ENCODE assay signal across 19 mouse cellular contexts in the genomic region with DNA sequence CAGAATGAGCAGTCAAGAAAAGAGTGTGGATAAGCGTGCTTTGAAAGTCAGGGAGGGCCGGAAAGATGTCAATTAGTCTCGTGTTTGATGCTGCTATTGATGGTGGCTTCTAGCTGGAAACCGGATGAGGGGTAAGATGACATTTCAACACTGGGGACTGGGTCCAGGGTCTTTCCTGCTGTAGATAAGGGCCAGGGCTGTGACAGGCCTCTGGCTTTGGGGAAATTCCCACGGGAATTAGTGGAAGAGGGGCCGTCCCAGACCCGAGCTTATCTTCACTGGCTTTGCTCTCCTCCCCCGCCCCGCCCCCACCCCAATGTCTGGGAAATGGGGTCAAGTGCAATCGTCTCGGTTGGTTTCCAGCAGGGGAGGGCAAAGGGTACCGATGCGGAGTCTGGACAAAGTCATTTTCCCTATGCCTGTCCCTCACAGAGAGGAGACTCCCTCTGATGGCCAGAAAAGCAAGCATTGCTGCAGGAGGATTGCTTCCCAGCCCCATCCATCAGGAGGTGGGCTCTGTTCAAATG. TPM values are rescaled to one million over a fixed set of nuclear protein-coding genes. Genes with fewer than 3 reads are reported as not detected.
DNase-seq lines count a peak whose midpoint lies in the region; ATAC-seq and TF ChIP-seq lines count a peak whose summit lies in the region.
"Had no signal": no experiment of that assay in that cellular context is flagged by ENCODE, and none has a peak within 500 bp of the region (broad histone marks: within the 10 kb centered on the region; RNA-seq: fewer than 3 reads in every experiment).

No protein-coding gene starts in this region.

- no peak for TF ChIP-seq POLR2A in liver, adult 2 months (IDR thresholded peaks at IDR 0.05; ENCODE audit: extremely low read depth, insufficient read depth, low read length)

- ATAC-seq in heart, embryonic 16.5 days (replicated peaks; ENCODE audit: extremely low read depth, insufficient read depth, low FRiP score), result peak; percentile 41; the same call in 1 of the 2 replicates
- ATAC-seq in liver, postnatal 0 days, result no peak
- ATAC-seq: hindbrain, postnatal 0 days; intestine, postnatal 0 days; midbrain, embryonic 15.5 days had no signal

- no peak overlapping the region for H3K4me3 ChIP-seq in heart, embryonic 16.5 days (ENCODE audit: low read length)
- H3K4me3 ChIP-seq in liver, adult 2 months (ENCODE audit: insufficient read depth, low read depth, low read length), result no peak overlapping the region
- no peak overlapping the region for H3K4me3 ChIP-seq in liver, postnatal 0 days (ENCODE audit: low read depth, low read length)
- H3K4me3 ChIP-seq: embryonic facial prominence, embryonic 15.5 days; gastrocnemius, adult 2 months; liver, embryonic 13.5 days; midbrain, embryonic 15.5 days had no signal

- no peaks in the 10 kb centered on the region for H3K36me3 ChIP-seq in heart, embryonic 16.5 days (ENCODE audit: control insufficient read depth, insufficient read depth)
- H3K36me3 ChIP-seq in liver, adult 2 months (ENCODE audit: control insufficient read depth, insufficient read depth, low read length), result no peaks in the 10 kb centered on the region
- no peaks in the 10 kb centered on the region for H3K36me3 ChIP-seq in liver, postnatal 0 days (replicated peaks; ENCODE audit: insufficient read depth, low read length)
- H3K36me3 ChIP-seq: embryonic facial prominence, embryonic 15.5 days; liver, embryonic 13.5 days; midbrain, embryonic 15.5 days had no signal

- H3K9me3 ChIP-seq in heart, embryonic 16.5 days (replicated peaks; ENCODE audit: control insufficient read depth, low read length), result no peaks in the 10 kb centered on the region
- H3K9me3 ChIP-seq in liver, postnatal 0 days (ENCODE audit: low read length), result no peaks in the 10 kb centered on the region
- H3K9me3 ChIP-seq: embryonic facial prominence, embryonic 15.5 days; liver, embryonic 13.5 days; midbrain, embryonic 15.5 days had no signal

- H3K27ac ChIP-seq in heart, embryonic 16.5 days (ENCODE audit: low read length), result no peak overlapping the region
- H3K27ac ChIP-seq in liver, adult 2 months (replicated peaks; ENCODE audit: insufficient read depth, low read depth, low read length), result no peak overlapping the region
- H3K27ac ChIP-seq in liver, postnatal 0 days (ENCODE audit: low read depth), result no peak overlapping the region
- H3K27ac ChIP-seq: embryonic facial prominence, embryonic 15.5 days; gastrocnemius, adult 2 months; hindbrain, postnatal 0 days; liver, embryonic 13.5 days; macrophage; midbrain, embryonic 15.5 days had no signal

- H3K79me2 ChIP-seq in liver, adult 2 months (ENCODE audit: control insufficient read depth, insufficient read depth, low read length), result no peaks in the 10 kb centered on the region

- no peak for TF ChIP-seq EP300 in liver, postnatal 0 days (IDR thresholded peaks at IDR 0.05; ENCODE audit: low read depth)

- intact Hi-C loops in heart, postnatal 10 days (cut with DNase I), result no loop called here

- DNase-seq in heart, postnatal 10 days, result no peak
- peak; percentile 17 for DNase-seq in liver, adult 2 months (ENCODE audit: extremely low read depth, low read depth, low spot score)
- no peak for DNase-seq in liver, postnatal 0 days
- DNase-seq in kidney, postnatal 10 days, result peak; percentile 63
- peak; percentile 65 for DNase-seq in retina, postnatal 1 day
- no peak for DNase-seq in cerebellum, adult 11 months
- DNase-seq: adrenal gland, adult 2 months; cerebellum, adult 8-10 months; gastrocnemius, adult 2 months; liver, embryonic 13.5 days; right cerebral cortex, postnatal 4 days; thymus, adult 2 months had no signal

- H3K4me1 ChIP-seq in heart, embryonic 16.5 days (ENCODE audit: control insufficient read depth, insufficient read depth, low read length), result peaks cover 16% of the 10 kb centered on the region
- peaks cover 3% of the 10 kb centered on the region; the same call in 1 of the 2 replicates for H3K4me1 ChIP-seq in liver, adult 2 months (ENCODE audit: control insufficient read depth, insufficient read depth, low read length)
- H3K4me1 ChIP-seq in liver, postnatal 0 days (ENCODE audit: insufficient read depth), result peaks cover 9% of the 10 kb centered on the region; the same call in 1 of the 2 replicates

- peaks cover 56% of the 10 kb centered on the region for H3K27me3 ChIP-seq in heart, embryonic 16.5 days (ENCODE audit: control insufficient read depth, insufficient read depth, low read length)
- H3K27me3 ChIP-seq in liver, adult 2 months (ENCODE audit: control insufficient read depth, insufficient read depth, low read length), result no peaks in the 10 kb centered on the region
- peaks cover 32% of the 10 kb centered on the region for H3K27me3 ChIP-seq in liver, postnatal 0 days (ENCODE audit: insufficient read depth, low read length)

- H3K4me2 ChIP-seq in heart, embryonic 16.5 days (ENCODE audit: low read depth, low read length), result no peak overlapping the region
- no peak overlapping the region for H3K4me2 ChIP-seq in liver, postnatal 0 days (ENCODE audit: low read depth, low read length)
- H3K4me2 ChIP-seq: embryonic facial prominence, embryonic 15.5 days; liver, embryonic 13.5 days; midbrain, embryonic 15.5 days had no signal

- no peak for TF ChIP-seq CTCF in liver, adult 2 months (IDR thresholded peaks at IDR 0.05; ENCODE audit: low read depth, low read length)
- TF ChIP-seq CTCF in liver, postnatal 0 days (IDR thresholded peaks at IDR 0.05; ENCODE audit: low read depth), result no peak

- WGBS in heart, embryonic 16.5 days, result 18% methylated on average over 13 of the region's 13 CpGs
- 19% methylated on average over 13 of the region's 13 CpGs for WGBS in liver, adult 2 months
- WGBS in liver, postnatal 0 days (ENCODE audit: insufficient replicate concordance), result 27% methylated on average over 13 of the region's 13 CpGs

- H3K9ac ChIP-seq in heart, embryonic 16.5 days (ENCODE audit: low read length), result no peak overlapping the region
- H3K9ac ChIP-seq in liver, adult 2 months (ENCODE audit: low read depth, low read length), result no peak overlapping the region
- H3K9ac ChIP-seq in liver, postnatal 0 days (replicated peaks), result no peak overlapping the region
- H3K9ac ChIP-seq: embryonic facial prominence, embryonic 15.5 days; liver, embryonic 13.5 days; midbrain, embryonic 15.5 days had no signal

RNA-seq across cellular contexts. Expression of a gene that starts 7.2 kb away (rescaled TPM):
- polyA plus RNA-seq in heart, embryonic 16.5 days (2015; fragmentation: Nextera tagmentation; extraction: Ambion mirVana), result 4.3 and 5.3 TPM in 2 replicates
- 1 to 10 TPM; 2.7 to 4.4 TPM for total RNA-seq in heart, postnatal 10 days (2021)
- total RNA-seq in liver, adult 2 months (2014; rRNA removed), result 1.0 and 3.0 TPM in 2 replicates
- 4.9 and 6.9 TPM in 2 replicates for polyA plus RNA-seq in liver, adult 2 months (2012; rRNA removed)
- polyA plus RNA-seq in liver, postnatal 0 days (2015; fragmentation: Nextera tagmentation; extraction: Ambion mirVana), result 1.3 and 1.7 TPM in 2 replicates
- total RNA-seq: hematopoietic stem cell, adult 5-6 weeks had no signal

Comparison
In these comparisons a context has a peak if more than half of its experiments do, and no peak if none do; other contexts are left out.
1. DNase-seq: peak in liver, adult 2 months (single experiment), kidney, postnatal 10 days (single experiment) and retina, postnatal 1 day (single experiment); none in heart, postnatal 10 days (0 of 2), liver, postnatal 0 days (single experiment) and cerebellum, adult 11 months (single experiment).